Mouse (Mus musculus) midbrain, embryonic 11.5 days (tissue): Measurements from ENCODE around the gene Gmeb2. TPM values are rescaled to one million over a fixed set of nuclear protein-coding genes. Genes with fewer than 3 reads are reported as not detected.

ENCODE experiments used
- ATAC-seq: fragments of 200-750 bp; cut with Nextera tagmentation; 2 replicates; pipeline ENCODE4 v1.8.0; 2017; ENCODE audit warnings: moderate TSS enrichment, moderate library complexity; ENCODE audit not compliant: low FRiP score
- DNase-seq: peaks from one replicate; pipeline ENCODE4 v3.0.0; 2015; ENCODE audit warnings: low spot score; ENCODE audit errors: missing footprints
- H3K27ac ChIP-seq: fragments of 300-500 bp; sonication (generic); 2 replicates; pipeline ENCODE4 v1.5.1; 2014; ENCODE audit warnings: low read depth, low read length
- H3K27me3 ChIP-seq: fragments of 300-500 bp; sonication (generic); 2 replicates; pipeline ENCODE4 v1.6.1; 2014; ENCODE audit warnings: mild to moderate bottlenecking, low read length, moderate library complexity, mixed read lengths; ENCODE audit not compliant: control insufficient read depth, insufficient read depth
- H3K36me3 ChIP-seq: fragments of 300-500 bp; sonication (generic); 2 replicates; pipeline ENCODE4 v1.6.1; 2014; ENCODE audit warnings: mild to moderate bottlenecking, low read length, moderate library complexity, mixed read lengths; ENCODE audit not compliant: control insufficient read depth, insufficient read depth
- H3K4me1 ChIP-seq: fragments of 300-500 bp; sonication (generic); 2 replicates; pipeline ENCODE4 v1.6.1; 2014; ENCODE audit warnings: low read length; ENCODE audit not compliant: control insufficient read depth, insufficient read depth
- H3K4me2 ChIP-seq: fragments of 300-500 bp; sonication (generic); 2 replicates; pipeline ENCODE4 v1.6.1; 2014; ENCODE audit warnings: mild to moderate bottlenecking, moderate library complexity
- H3K4me3 ChIP-seq: fragments of 300-500 bp; sonication (generic); 2 replicates; pipeline ENCODE4 v1.5.1; 2014; ENCODE audit warnings: low read depth, low read length
- H3K9ac ChIP-seq: fragments of 300-500 bp; sonication (generic); 2 replicates; pipeline ENCODE4 v1.6.1; 2014; ENCODE audit warnings: low read length
- H3K9me3 ChIP-seq: fragments of 300-500 bp; sonication (generic); 2 replicates; pipeline ENCODE4 v1.6.1; 2016; ENCODE audit warnings: low read length; ENCODE audit not compliant: control insufficient read depth
- WGBS: fragments of 180-500 bp; shearing (Covaris S2); extraction: QIAGEN DNeasy Blood & Tissue Kit; methylation state at CpG from one replicate; pipeline ENCODE4 v1.1.7; 2014; 5-methylcytosine and 5-hydroxymethylcytosine counted together
- polyA plus RNA-seq: library from polyadenylated mRNA; unstranded; fragments of >200 nt; fragmentation: Nextera tagmentation; extraction: Ambion mirVana; gene quantifications from 2 replicates; pipeline ENCODE4 v1.2.1, GENCODE M21; 2014

The Gmeb2 gene
- polyA plus RNA-seq, 1 experiment from 2014 or later = 18.9 TPM

- H3K4me1 ChIP-seq = no peaks in the 10 kb centered on the region
- H3K4me3 ChIP-seq = no peak overlapping the region
- H3K27me3 ChIP-seq = no peaks in the 10 kb centered on the region
- no peaks in the 10 kb centered on the region for H3K9me3 ChIP-seq
- H3K27ac ChIP-seq = no peak overlapping the region
- no peak for DNase-seq
- no peaks in the 10 kb centered on the region for H3K36me3 ChIP-seq
- 68% methylated on average over 10 of the region's 10 CpGs for WGBS
- H3K9ac ChIP-seq = no peak overlapping the region
- no peak for ATAC-seq
- H3K4me2 ChIP-seq = no peak overlapping the region
Measured at GRCm38 (mm10) chr2:181238091-181238610, 49.7 kb downstream of the Gmeb2 start.

GRCm38 (mm10) chr2:181237251-181238014, 50.4 kb downstream of the Gmeb2 start:
- H3K4me1 ChIP-seq = no peaks in the 10 kb centered on the region
- ATAC-seq (no peak), DNase-seq (no peak)
- 92% methylated on average over 17 of the region's 17 CpGs for WGBS
- no peaks in the 10 kb centered on the region for H3K36me3 ChIP-seq
- H3K4me3 ChIP-seq = no peak overlapping the region
- H3K9me3 ChIP-seq = no peaks in the 10 kb centered on the region
- H3K27me3 ChIP-seq = no peaks in the 10 kb centered on the region
- no peak overlapping the region for H3K9ac ChIP-seq
- H3K4me2 ChIP-seq = no peak overlapping the region
- H3K27ac ChIP-seq = no peak overlapping the region

GRCm38 (mm10) chr2:181235681-181236566, 51.9 kb downstream of the Gmeb2 start:
- ATAC-seq = no peak
- Histone ChIP-seq H3K4me1 (no peaks in the 10 kb centered on the region), H3K4me3 (no peak overlapping the region), H3K36me3 (no peaks in the 10 kb centered on the region), H3K9me3 (no peaks in the 10 kb centered on the region), H3K27me3 (no peaks in the 10 kb centered on the region), H3K9ac (no peak overlapping the region), H3K27ac (no peak overlapping the region), H3K4me2 (no peak overlapping the region)
- WGBS = 85% methylated on average over 23 of the region's 23 CpGs
- DNase-seq = peak; percentile 53

- no peaks in the 10 kb centered on the region for H3K27me3 ChIP-seq
- no peak overlapping the region for H3K9ac ChIP-seq
- no peak overlapping the region for H3K4me3 ChIP-seq
- no peak overlapping the region for H3K27ac ChIP-seq
- no peak overlapping the region for H3K4me2 ChIP-seq
- ATAC-seq = no peak
- DNase-seq = peak; percentile 37
- no peaks in the 10 kb centered on the region for H3K4me1 ChIP-seq
- no peaks in the 10 kb centered on the region for H3K36me3 ChIP-seq
- H3K9me3 ChIP-seq = no peaks in the 10 kb centered on the region
- WGBS = 93% methylated on average over 11 of the region's 11 CpGs
Measured at GRCm38 (mm10) chr2:181234680-181235079, 53.2 kb downstream of the Gmeb2 start.

GRCm38 (mm10) chr2:181233443-181233842, 54.4 kb downstream of the Gmeb2 start:
- DNase-seq (peak; percentile 54), ATAC-seq (no peak)
- Histone ChIP-seq H3K9ac (no peak overlapping the region), H3K4me2 (no peak overlapping the region), H3K27me3 (no peaks in the 10 kb centered on the region), H3K4me1 (no peaks in the 10 kb centered on the region), H3K27ac (no peak overlapping the region), H3K9me3 (no peaks in the 10 kb centered on the region), H3K36me3 (no peaks in the 10 kb centered on the region), H3K4me3 (no peak overlapping the region)
- WGBS = 90% methylated on average over 15 of the region's 15 CpGs

- no peak for DNase-seq
- Histone ChIP-seq H3K9ac (no peak overlapping the region), H3K27ac (no peak overlapping the region), H3K4me2 (no peak overlapping the region), H3K27me3 (no peaks in the 10 kb centered on the region), H3K9me3 (no peaks in the 10 kb centered on the region), H3K4me3 (no peak overlapping the region), H3K4me1 (no peaks in the 10 kb centered on the region), H3K36me3 (no peaks in the 10 kb centered on the region)
- WGBS = 66% methylated on average over 20 of the region's 20 CpGs
- ATAC-seq = 0 out of 2 replicates have a peak, but pooled peaks have one; percentile 22
Measured at GRCm38 (mm10) chr2:181231171-181231570, 56.7 kb downstream of the Gmeb2 start.

- Histone ChIP-seq H3K4me1 (no peaks in the 10 kb centered on the region), H3K4me3 (no peak overlapping the region), H3K9me3 (no peaks in the 10 kb centered on the region), H3K36me3 (no peaks in the 10 kb centered on the region), H3K27me3 (no peaks in the 10 kb centered on the region), H3K27ac (no peak overlapping the region), H3K9ac (no peak overlapping the region), H3K4me2 (no peak overlapping the region)
- no peak for ATAC-seq
- DNase-seq = no peak
- WGBS = 65% methylated on average over 1 of the region's 1 CpGs
Measured at GRCm38 (mm10) chr2:181228335-181228734, 59.5 kb downstream of the Gmeb2 start.

GRCm38 (mm10) chr2:181227122-181227521, 60.7 kb downstream of the Gmeb2 start:
- ATAC-seq (no peak), DNase-seq (peak; percentile 56)
- WGBS = 87% methylated on average over 3 of the region's 3 CpGs
- no peak overlapping the region for H3K9ac ChIP-seq
- no peaks in the 10 kb centered on the region for H3K27me3 ChIP-seq
- H3K27ac ChIP-seq = no peak overlapping the region
- no peaks in the 10 kb centered on the region for H3K9me3 ChIP-seq
- H3K36me3 ChIP-seq = no peaks in the 10 kb centered on the region
- H3K4me1 ChIP-seq = no peaks in the 10 kb centered on the region
- H3K4me2 ChIP-seq = no peak overlapping the region
- no peak overlapping the region for H3K4me3 ChIP-seq

- no peak for ATAC-seq
- peaks cover 1% of the 10 kb centered on the region; the same call in 1 of the 2 replicates for H3K4me1 ChIP-seq
- no peak overlapping the region for H3K4me3 ChIP-seq
- H3K9ac ChIP-seq = no peak overlapping the region
- no peak overlapping the region for H3K27ac ChIP-seq
- no peak overlapping the region for H3K4me2 ChIP-seq
- no peaks in the 10 kb centered on the region for H3K27me3 ChIP-seq
- peak; percentile 47 for DNase-seq
- no peaks in the 10 kb centered on the region for H3K36me3 ChIP-seq
- no peaks in the 10 kb centered on the region for H3K9me3 ChIP-seq
- WGBS = 93% methylated on average over 2 of the region's 2 CpGs
Measured at GRCm38 (mm10) chr2:181224994-181225393, 62.8 kb downstream of the Gmeb2 start.
